Mouse (Mus musculus) MEL (cell line): ENCODE results near the gene Il10. TPM values are rescaled to one million over a fixed set of nuclear protein-coding genes. Genes with fewer than 3 reads are reported as not detected.

Experiments
- DNase-seq: peaks from one replicate; pipeline ENCODE4 v3.0.0; 2011; ENCODE audit warnings: low read depth, low spot score
- H3K27ac ChIP-seq: 2 replicates; pipeline ENCODE4 v1.5.1; 2012; ENCODE audit warnings: low read depth, mild to moderate bottlenecking, control low read depth, low read length, moderate library complexity; ENCODE audit not compliant: control insufficient read depth
- H3K27me3 ChIP-seq, 2 experiments: fragments of 150-350 bp in 1 of 2; sonication (generic) in 1 of 2; 2 replicates each; pipeline ENCODE4 v1.6.1; 2012; ENCODE audit warnings: low read length in 2 of 2, mild to moderate bottlenecking in 2 of 2, improper control_type of control experiment in 1 of 2, moderate library complexity in 1 of 2; ENCODE audit not compliant: insufficient read depth in 2 of 2, control insufficient read depth in 1 of 2
- H3K36me3 ChIP-seq, 2 experiments: 2 replicates each; pipeline ENCODE4 v1.6.1; 2012 to 2014; ENCODE audit warnings: low read length in 2 of 2, improper control_type of control experiment in 1 of 2, inconsistent platforms in 1 of 2, mild to moderate bottlenecking in 1 of 2; ENCODE audit not compliant: insufficient read depth in 2 of 2, control insufficient read depth in 1 of 2
- H3K4me1 ChIP-seq, 2 experiments: fragments of 150-350 bp in 1 of 2; sonication (generic) in 1 of 2; 2 replicates each; pipeline ENCODE4 v1.6.1; 2012; ENCODE audit warnings: low read length in 2 of 2, improper control_type of control experiment in 1 of 2, mild to moderate bottlenecking in 1 of 2; ENCODE audit not compliant: insufficient read depth in 2 of 2, control insufficient read depth in 1 of 2
- H3K4me3 ChIP-seq, 2 experiments: fragments of 150-350 bp in 1 of 2; sonication (generic) in 1 of 2; 2 replicates each; pipeline ENCODE4 v1.5.1; 2012; ENCODE audit warnings: low read depth in 2 of 2, low read length in 2 of 2, mild to moderate bottlenecking in 2 of 2, moderate library complexity in 2 of 2, control low read depth in 1 of 2, improper control_type of control experiment in 1 of 2; ENCODE audit not compliant: control insufficient read depth in 1 of 2, insufficient read depth in 1 of 2
- H3K79me2 ChIP-seq: 2 replicates; pipeline ENCODE4 v1.6.1; 2012; ENCODE audit warnings: mild to moderate bottlenecking, low read length, moderate library complexity; ENCODE audit not compliant: control insufficient read depth, poor library complexity, insufficient read depth
- H3K9ac ChIP-seq: 2 replicates; pipeline ENCODE4 v1.6.1; 2012; ENCODE audit warnings: low read depth, mild to moderate bottlenecking, control low read depth, low read length, moderate library complexity; ENCODE audit not compliant: control insufficient read depth, poor library complexity, severe bottlenecking
- H3K9me3 ChIP-seq: fragments of 150-350 bp; sonication (generic); replicated peaks from 2 replicates; pipeline ENCODE4 v1.6.1; 2012; ENCODE audit warnings: mild to moderate bottlenecking, low read length, improper control_type of control experiment, moderate library complexity; ENCODE audit not compliant: insufficient read depth
- BHLHE40 ChIP-seq: IDR thresholded peaks from 2 replicates; pipeline ENCODE4 v1.6.1; 2012; ENCODE audit warnings: low read depth, mild to moderate bottlenecking, inconsistent platforms, low read length, improper control_type of control experiment, borderline replicate concordance
- CHD1 ChIP-seq: IDR thresholded peaks from 2 replicates; pipeline ENCODE4 v1.6.1; 2012; ENCODE audit warnings: low read depth, mild to moderate bottlenecking, inconsistent platforms, low read length, improper control_type of control experiment
- CTCF ChIP-seq, 3 experiments: IDR thresholded peaks in 2 of 3; conservative IDR thresholded peaks in 1 of 3; 2 replicates each; pipeline ENCODE4 v1.5.1; 2011 to 2012; ENCODE audit warnings: low read length in 3 of 3, low read depth in 2 of 3, mild to moderate bottlenecking in 2 of 3, improper control_type of control experiment in 1 of 3, inconsistent platforms in 1 of 3, mixed read lengths in 1 of 3, moderate library complexity in 1 of 3; ENCODE audit not compliant: control insufficient read depth in 1 of 3, insufficient read depth in 1 of 3, poor library complexity in 1 of 3, severe bottlenecking in 1 of 3
- E2F4 ChIP-seq: IDR thresholded peaks from 2 replicates; pipeline ENCODE4 v1.6.1; 2011; ENCODE audit warnings: low read depth, low read length, improper control_type of control experiment, borderline replicate concordance
- EP300 ChIP-seq, 2 experiments: IDR thresholded peaks; 2 replicates each; pipeline ENCODE4 v1.6.1; 2011; ENCODE audit warnings: improper control_type of control experiment in 2 of 2, low read length in 2 of 2, low read depth in 1 of 2, mild to moderate bottlenecking in 1 of 2
- ETS1 ChIP-seq: IDR thresholded peaks from 2 replicates; pipeline ENCODE4 v1.6.1; 2012; ENCODE audit warnings: low read depth, mild to moderate bottlenecking, inconsistent platforms, low read length, improper control_type of control experiment, moderate library complexity
- GATA1 ChIP-seq: IDR thresholded peaks from 2 replicates; pipeline ENCODE4 v1.6.1; 2011; ENCODE audit warnings: low read depth, low read length, improper control_type of control experiment
- HCFC1 ChIP-seq: IDR thresholded peaks from 2 replicates; pipeline ENCODE4 v1.6.1; 2012; ENCODE audit warnings: low read depth, mild to moderate bottlenecking, inconsistent platforms, low read length, improper control_type of control experiment, moderate library complexity
- JUND ChIP-seq: IDR thresholded peaks from 2 replicates; pipeline ENCODE4 v1.6.1; 2011; ENCODE audit warnings: low read depth, mild to moderate bottlenecking, improper control_type of control experiment, low read length
- KAT2A ChIP-seq: conservative IDR thresholded peaks from 2 replicates; pipeline ENCODE4 v1.6.1; 2012; ENCODE audit warnings: low read depth, low read length, improper control_type of control experiment, inconsistent platforms
- MAFK ChIP-seq: IDR thresholded peaks from 2 replicates; pipeline ENCODE4 v1.6.1; 2011; ENCODE audit warnings: low read depth, mild to moderate bottlenecking, low read length, improper control_type of control experiment, borderline replicate concordance
- MAX ChIP-seq: IDR thresholded peaks from 2 replicates; pipeline ENCODE4 v1.6.1; 2011; ENCODE audit warnings: low read length, improper control_type of control experiment
- MEF2A ChIP-seq: IDR thresholded peaks from 2 replicates; pipeline ENCODE4 v1.6.1; 2014; ENCODE audit warnings: low read depth, mild to moderate bottlenecking, inconsistent platforms, low read length, improper control_type of control experiment; ENCODE audit not compliant: poor library complexity, insufficient replicate concordance, severe bottlenecking; ENCODE audit errors: extremely low read depth
- MXI1 ChIP-seq: IDR thresholded peaks from 2 replicates; pipeline ENCODE4 v1.6.1; 2011; ENCODE audit warnings: mild to moderate bottlenecking, low read depth, low read length, improper control_type of control experiment
- MYB ChIP-seq: IDR thresholded peaks from 2 replicates; pipeline ENCODE4 v1.6.1; 2011; ENCODE audit warnings: mild to moderate bottlenecking, low read depth, low read length, improper control_type of control experiment
- POLR2A ChIP-seq, 2 experiments: IDR thresholded peaks; 2 replicates each; pipeline ENCODE4 v1.6.1; 2011 to 2012; ENCODE audit warnings: low read length in 2 of 2, mild to moderate bottlenecking in 2 of 2, control low read depth in 1 of 2, improper control_type of control experiment in 1 of 2, low read depth in 1 of 2, moderate library complexity in 1 of 2; ENCODE audit not compliant: control insufficient read depth in 1 of 2, insufficient read depth in 1 of 2, poor library complexity in 1 of 2
- RAD21 ChIP-seq: IDR thresholded peaks from 2 replicates; pipeline ENCODE4 v1.6.1; 2011; ENCODE audit warnings: mild to moderate bottlenecking, low read depth, low read length, improper control_type of control experiment
- RCOR1 ChIP-seq: IDR thresholded peaks from 2 replicates; pipeline ENCODE4 v1.6.1; 2012; ENCODE audit warnings: low read depth, mild to moderate bottlenecking, inconsistent platforms, low read length, improper control_type of control experiment
- SIN3A ChIP-seq: IDR thresholded peaks from 2 replicates; pipeline ENCODE4 v1.6.1; 2012; ENCODE audit warnings: low read length, improper control_type of control experiment, inconsistent platforms
- TCF12 ChIP-seq: IDR thresholded peaks from 2 replicates; pipeline ENCODE4 v1.6.1; 2014; ENCODE audit warnings: low read depth, mild to moderate bottlenecking, inconsistent platforms, low read length, improper control_type of control experiment, moderate library complexity
- USF1 ChIP-seq: IDR thresholded peaks from 2 replicates; pipeline ENCODE4 v1.6.1; 2014; ENCODE audit warnings: low read depth, mild to moderate bottlenecking, inconsistent platforms, low read length, improper control_type of control experiment, moderate library complexity
- USF2 ChIP-seq, 2 experiments: IDR thresholded peaks; 2 replicates each; pipeline ENCODE4 v1.6.1; 2011 to 2012; ENCODE audit warnings: improper control_type of control experiment in 2 of 2, low read length in 2 of 2, borderline replicate concordance in 1 of 2, inconsistent platforms in 1 of 2, low read depth in 1 of 2, mild to moderate bottlenecking in 1 of 2; ENCODE audit not compliant: insufficient read depth in 1 of 2
- ZC3H11A ChIP-seq: IDR thresholded peaks from 2 replicates; pipeline ENCODE4 v1.6.1; 2012; ENCODE audit warnings: low read depth, mild to moderate bottlenecking, inconsistent platforms, low read length, improper control_type of control experiment
- ZKSCAN1 ChIP-seq: IDR thresholded peaks from 2 replicates; pipeline ENCODE4 v1.6.1; 2012; ENCODE audit warnings: low read depth, mild to moderate bottlenecking, inconsistent platforms, low read length, improper control_type of control experiment, moderate library complexity
- polyA plus RNA-seq, 2 experiments: library from polyadenylated mRNA; stranded (reverse) in 1 of 2; unstranded in 1 of 2; fragments of >175 nt in 1 of 2; fragments of >200 nt in 1 of 2; gene quantifications; 2 replicates each; pipeline versions ENCODE4 v1.2.1 to v1.2.4; 2012; ENCODE audit warnings: low replicate concordance in 2 of 2, low read depth in 1 of 2; ENCODE audit not compliant: insufficient read length in 2 of 2, insufficient read depth in 1 of 2, missing spikeins in 1 of 2
- total RNA-seq: library from RNA; depleted of rRNA; stranded (reverse); fragments of 300-350 nt; gene quantifications from 2 replicates; pipeline ENCODE4 v1.2.3, GENCODE M21; 2012

Il10 gene
- total and polyA plus RNA-seq, 3 experiments: not detected

- no peak overlapping the region for H3K27ac ChIP-seq
- TF ChIP-seq ETS1 (no peak), HCFC1 (no peak), POLR2A (IDR thresholded peaks at IDR 0.05; ENCODE audit: control insufficient read depth in 1 of 2, insufficient read depth in 1 of 2, low read depth in 1 of 2, low read length in 2 of 2, poor library complexity in 1 of 2) (no peak)
- TF ChIP-seq, all 39 proteins: peak for 0
- no peak for DNase-seq
- H3K9ac ChIP-seq: no peak overlapping the region
- H3K27me3 ChIP-seq: peaks cover 22% of the 10 kb centered on the region in 2 experiments
- no peaks in the 10 kb centered on the region for H3K79me2 ChIP-seq
- H3K4me1 ChIP-seq: no peaks in the 10 kb centered on the region
- no peaks in the 10 kb centered on the region for H3K9me3 ChIP-seq
- H3K4me3 ChIP-seq: no peak overlapping the region
- no peaks in the 10 kb centered on the region for H3K36me3 ChIP-seq
These were observed 19.3 kb upstream of the Il10 start for GRCm38 (mm10) chr1:131000296-131000695.

DNA sequence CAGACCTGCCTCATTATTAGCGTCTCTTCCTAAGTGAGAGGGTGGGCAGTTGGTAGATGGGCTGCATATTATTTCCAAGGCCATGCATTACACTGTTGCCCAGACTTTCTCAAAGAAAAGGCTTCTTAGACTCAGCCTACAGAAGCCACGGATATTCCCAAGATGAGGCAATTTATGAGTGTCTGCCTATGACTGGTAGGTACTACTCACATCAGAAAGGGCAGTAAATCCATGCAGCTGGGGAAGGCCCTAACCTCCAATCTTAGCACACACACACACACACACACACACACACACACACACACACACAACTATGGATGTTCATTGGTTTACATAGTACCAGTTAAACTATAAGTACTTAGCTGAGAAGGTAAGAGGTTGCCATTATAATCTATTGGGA, 17.1 kb upstream of the Il10 start:
- no peak overlapping the region for H3K4me3 ChIP-seq
- H3K36me3 ChIP-seq: no peaks in the 10 kb centered on the region
- H3K27ac ChIP-seq: no peak overlapping the region
- no peaks in the 10 kb centered on the region for H3K4me1 ChIP-seq
- TF ChIP-seq EP300 (IDR thresholded peaks at IDR 0.05; ENCODE audit: low read depth in 1 of 2, low read length in 2 of 2) (no peak), E2F4 (no peak), KAT2A (no peak), RAD21 (no peak), TCF12 (no peak), USF2 (IDR thresholded peaks at IDR 0.05; ENCODE audit: borderline replicate concordance in 1 of 2, insufficient read depth in 1 of 2, low read depth in 1 of 2, low read length in 2 of 2) (no peak), MAX (no peak), BHLHE40 (no peak), HCFC1 (no peak), ZKSCAN1 (no peak)
- TF ChIP-seq, all 39 proteins: peak for 0
- DNase-seq: no peak
- Histone ChIP-seq H3K27me3 (peaks cover 19 to 25% of the 10 kb centered on the region in 2 experiments), H3K79me2 (no peaks in the 10 kb centered on the region), H3K9me3 (no peaks in the 10 kb centered on the region), H3K9ac (no peak overlapping the region)

GRCm38 (mm10) chr1:131003037-131003922, 16.4 kb upstream of the Il10 start:
- Histone ChIP-seq H3K9ac (no peak overlapping the region), H3K36me3 (no peaks in the 10 kb centered on the region), H3K4me3 (peak overlapping the region in 1 of 2 experiments; percentile 11; a peak in 1 of 4 replicates), H3K9me3 (no peaks in the 10 kb centered on the region), H3K4me1 (no peaks in the 10 kb centered on the region), H3K27ac (no peak overlapping the region), H3K27me3 (peaks cover 17 to 25% of the 10 kb centered on the region in 2 experiments), H3K79me2 (no peaks in the 10 kb centered on the region)
- no peak for TF ChIP-seq SIN3A
- TF ChIP-seq MYB: no peak
- no peak for TF ChIP-seq MXI1
- TF ChIP-seq TCF12: no peak
- no peak for TF ChIP-seq ZC3H11A
- TF ChIP-seq USF2 (IDR thresholded peaks at IDR 0.05; ENCODE audit: borderline replicate concordance in 1 of 2, insufficient read depth in 1 of 2, low read depth in 1 of 2, low read length in 2 of 2): no peak
- no peak for TF ChIP-seq RCOR1
- TF ChIP-seq MAFK: no peak
- TF ChIP-seq GATA1: no peak
- no peak for TF ChIP-seq MAX
- TF ChIP-seq CTCF (IDR thresholded peaks at IDR 0.05 in 2 of 3, conservative IDR thresholded peaks at IDR 0.05 in 1 of 3; ENCODE audit: control insufficient read depth in 1 of 3, insufficient read depth in 1 of 3, low read depth in 2 of 3, low read length in 3 of 3, poor library complexity in 1 of 3, severe bottlenecking in 1 of 3): no peak
- no peak for TF ChIP-seq JUND
- TF ChIP-seq MEF2A: no peak
- no peak for TF ChIP-seq EP300 (IDR thresholded peaks at IDR 0.05; ENCODE audit: low read depth in 1 of 2, low read length in 2 of 2)
- no peak for TF ChIP-seq CHD1
- no peak for TF ChIP-seq USF1
- peak; percentile 46 for DNase-seq
